Mouse (Mus musculus) layer of hippocampus, adult 8-10 months (tissue): ENCODE results near the gene Ets1. TPM values are rescaled to one million over a fixed set of nuclear protein-coding genes. Genes with fewer than 3 reads are reported as not detected.
A peak's percentile ranks its signal among the peaks of the same experiment; 100 is the strongest.

Experiments used
- DNase-seq, 2 experiments: peaks; one replicate each; pipeline ENCODE4 v3.0.0; 2022; ENCODE audit warnings: low spot score in 2 of 2
- total RNA-seq, 4 experiments: library from RNA; stranded (reverse); gene quantifications; 2 replicates each; pipeline ENCODE4 v1.2.4; 2022

Gene Ets1
- total RNA-seq, 4 experiments from 2014 or later: 11.1 to 12.9 (median 11.9) TPM

DNA sequence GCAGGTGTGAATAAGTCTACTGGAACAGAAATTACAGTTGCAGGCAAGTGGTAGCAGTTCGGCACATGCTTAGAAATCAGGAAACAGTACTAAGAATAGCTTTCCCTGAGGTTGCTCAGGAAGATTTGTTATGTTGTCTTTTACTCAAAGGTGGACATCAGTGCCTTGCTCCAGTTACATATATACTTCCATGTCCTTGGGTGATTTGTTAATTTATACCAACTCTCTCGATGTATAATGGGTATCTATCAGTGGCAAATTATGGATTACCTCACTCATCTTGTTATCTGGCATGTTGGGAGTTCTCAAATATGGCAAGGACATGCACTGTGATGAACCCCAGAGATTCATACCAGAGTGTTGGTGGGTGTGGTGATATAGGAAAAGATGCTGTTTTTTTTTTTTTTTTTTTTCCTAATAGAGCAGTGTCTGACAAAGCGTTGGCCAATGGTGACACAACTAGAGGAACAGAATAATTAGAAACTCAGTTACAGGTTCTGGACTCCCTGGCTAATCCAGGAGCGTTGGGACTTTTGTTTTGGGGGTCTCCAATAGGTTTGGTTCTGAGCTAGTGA is 59.0 kb downstream of the Ets1 start:
- DNase-seq: no peak

DNA sequence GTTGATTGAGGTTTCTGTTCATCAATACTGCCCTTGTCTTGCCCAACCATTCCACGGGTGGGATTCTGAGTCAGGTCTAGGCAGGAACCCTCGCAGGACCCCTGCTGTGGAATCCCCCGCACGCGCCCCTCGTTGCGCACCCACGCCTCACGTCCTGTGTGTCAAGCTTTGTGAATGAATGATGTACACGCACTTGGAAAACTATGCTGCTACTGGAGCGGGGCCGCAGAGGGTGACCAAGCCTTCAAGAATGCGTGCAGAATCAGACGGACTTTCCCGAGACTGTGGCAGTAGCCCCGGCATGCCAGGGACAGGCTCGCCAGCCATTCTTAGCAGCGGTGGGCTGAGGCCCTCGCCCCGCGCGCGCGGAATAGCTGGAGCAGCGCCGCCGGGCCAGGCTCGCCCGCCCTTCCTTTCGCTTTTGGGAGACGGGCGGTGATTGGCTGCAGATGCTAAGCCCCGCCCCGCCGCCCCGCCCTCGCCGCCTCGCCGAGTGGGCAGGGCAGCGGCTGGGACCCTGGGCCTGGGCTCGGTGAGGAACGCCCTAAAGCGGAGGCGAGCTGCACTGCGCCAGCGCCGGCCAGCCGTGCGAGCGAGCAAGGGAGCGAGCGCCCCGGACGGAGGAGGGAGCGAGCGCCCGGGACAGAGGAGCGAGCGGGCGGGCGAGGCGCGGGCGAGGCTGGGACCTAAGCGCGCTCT is 59.6 kb downstream of the Ets1 start:
- peak; percentile 76 to 86 for DNase-seq

DNA sequence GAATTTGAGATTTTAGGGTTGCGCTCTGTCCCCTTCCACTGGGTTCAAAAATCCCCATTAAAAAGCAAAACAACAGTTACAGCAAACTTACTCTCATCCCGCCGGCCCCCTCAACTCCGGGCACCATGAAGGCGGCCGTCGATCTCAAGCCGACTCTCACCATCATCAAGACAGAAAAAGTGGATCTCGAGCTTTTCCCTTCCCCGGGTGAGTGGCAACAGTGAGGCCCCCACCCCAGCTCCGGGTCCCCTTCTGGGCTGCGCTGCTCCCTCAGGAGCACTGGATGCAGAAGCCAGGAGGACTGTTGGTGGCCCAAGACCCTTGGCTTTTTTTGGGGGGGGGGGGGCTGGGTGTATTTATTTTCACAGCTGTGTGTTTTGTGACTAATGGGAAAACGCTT is 60.2 kb downstream of the Ets1 start:
- no peak for DNase-seq

DNA sequence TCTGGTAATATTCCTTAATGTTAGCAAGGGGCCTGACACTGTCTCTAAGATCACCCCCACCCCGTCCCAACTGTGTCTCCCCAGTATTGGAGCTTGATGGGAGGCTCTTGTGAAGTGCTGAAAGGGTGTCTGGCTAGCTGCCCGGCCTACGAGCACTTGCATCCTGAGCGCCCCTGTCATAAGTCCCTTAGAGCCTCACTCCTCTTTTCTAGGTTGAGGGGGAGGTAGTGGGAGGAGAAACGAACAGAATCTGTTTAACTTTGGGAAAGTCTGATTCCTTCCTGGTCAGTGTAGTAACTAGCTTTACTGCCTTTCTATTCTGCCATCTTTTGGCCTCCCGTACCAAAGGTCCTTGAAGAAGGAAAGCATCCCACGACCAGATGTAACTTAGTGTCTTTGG is 60.7 kb downstream of the Ets1 start:
- DNase-seq: no peak

DNA sequence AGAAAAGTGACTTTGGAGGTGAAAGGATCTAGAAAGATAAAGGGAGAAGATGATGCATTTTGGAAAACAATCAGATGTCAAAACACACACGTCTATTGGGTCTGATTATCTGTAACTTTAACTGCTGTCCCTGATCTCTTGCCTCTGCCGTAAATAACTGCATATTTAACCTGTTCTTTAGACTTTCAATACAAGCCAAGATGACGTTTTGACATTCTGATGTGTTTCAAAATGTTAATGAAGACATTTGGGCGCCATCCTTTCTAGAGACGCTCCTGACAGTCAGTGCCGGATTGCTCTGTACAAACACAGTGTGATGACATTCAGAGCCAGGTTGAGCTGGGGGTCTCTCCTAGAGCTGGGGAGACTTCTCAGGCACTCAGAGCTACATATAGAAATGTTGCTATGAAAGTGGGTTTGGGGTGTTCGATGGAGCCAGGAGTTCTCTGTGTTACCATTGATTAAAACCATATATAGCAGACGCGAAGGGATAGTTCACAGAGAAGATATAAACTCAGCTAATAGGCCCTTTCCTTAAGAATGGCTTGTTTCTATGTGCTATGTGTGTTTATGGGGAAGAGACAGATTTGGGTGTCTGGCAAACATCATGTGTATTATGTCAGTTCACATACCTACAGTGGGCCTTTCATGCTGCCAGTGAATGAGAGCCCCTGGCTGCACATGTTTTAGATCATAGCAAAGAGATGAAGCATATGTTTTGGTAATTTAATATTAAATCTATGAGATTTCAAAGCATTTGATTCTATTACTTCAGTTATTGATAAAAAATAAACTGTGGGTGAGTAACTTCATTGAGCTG is 61.5 kb downstream of the Ets1 start:
- DNase-seq: no peak

DNA sequence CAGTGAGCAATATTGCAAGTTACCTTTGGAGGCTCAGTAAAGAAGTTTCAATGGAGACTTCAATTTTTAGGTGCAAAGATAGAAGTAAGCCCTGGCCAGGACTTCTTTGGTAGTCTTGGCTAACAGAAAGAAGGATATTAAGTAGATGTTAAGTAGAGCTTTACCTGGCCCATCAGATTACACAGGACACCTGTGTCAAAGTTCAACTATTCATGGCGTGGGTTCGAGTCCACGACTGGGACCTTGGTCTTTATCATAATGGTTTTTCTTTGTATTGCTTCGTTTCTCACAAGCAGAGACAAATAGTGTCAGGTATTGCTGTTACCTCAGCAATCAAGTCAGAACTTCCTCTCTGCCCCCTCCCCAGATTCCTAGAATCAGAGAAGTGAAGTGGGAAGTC is 62.7 kb downstream of the Ets1 start:
- no peak for DNase-seq

DNA sequence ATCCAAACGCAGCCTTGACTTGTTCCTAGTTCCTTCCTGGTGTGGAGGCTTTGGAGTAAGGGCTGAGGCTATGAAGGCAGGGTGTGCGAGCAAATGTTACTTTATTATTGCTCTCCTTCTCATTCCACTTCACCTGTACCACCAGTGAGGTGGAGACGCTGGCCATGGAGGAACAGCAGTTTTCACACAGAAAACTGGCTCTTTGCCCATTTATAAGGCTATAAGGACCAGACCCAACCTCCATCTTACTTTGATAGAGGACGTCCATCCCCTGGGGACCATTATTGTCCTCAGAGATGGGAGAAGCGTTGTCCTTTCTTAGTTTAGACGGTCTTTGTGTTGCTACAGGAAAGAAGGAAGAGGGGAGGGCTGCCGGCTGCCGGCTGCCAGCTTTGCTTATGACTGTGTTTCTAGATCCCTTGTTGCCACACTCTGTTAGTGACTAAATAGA is 63.4 kb downstream of the Ets1 start:
- DNase-seq: no peak

DNA sequence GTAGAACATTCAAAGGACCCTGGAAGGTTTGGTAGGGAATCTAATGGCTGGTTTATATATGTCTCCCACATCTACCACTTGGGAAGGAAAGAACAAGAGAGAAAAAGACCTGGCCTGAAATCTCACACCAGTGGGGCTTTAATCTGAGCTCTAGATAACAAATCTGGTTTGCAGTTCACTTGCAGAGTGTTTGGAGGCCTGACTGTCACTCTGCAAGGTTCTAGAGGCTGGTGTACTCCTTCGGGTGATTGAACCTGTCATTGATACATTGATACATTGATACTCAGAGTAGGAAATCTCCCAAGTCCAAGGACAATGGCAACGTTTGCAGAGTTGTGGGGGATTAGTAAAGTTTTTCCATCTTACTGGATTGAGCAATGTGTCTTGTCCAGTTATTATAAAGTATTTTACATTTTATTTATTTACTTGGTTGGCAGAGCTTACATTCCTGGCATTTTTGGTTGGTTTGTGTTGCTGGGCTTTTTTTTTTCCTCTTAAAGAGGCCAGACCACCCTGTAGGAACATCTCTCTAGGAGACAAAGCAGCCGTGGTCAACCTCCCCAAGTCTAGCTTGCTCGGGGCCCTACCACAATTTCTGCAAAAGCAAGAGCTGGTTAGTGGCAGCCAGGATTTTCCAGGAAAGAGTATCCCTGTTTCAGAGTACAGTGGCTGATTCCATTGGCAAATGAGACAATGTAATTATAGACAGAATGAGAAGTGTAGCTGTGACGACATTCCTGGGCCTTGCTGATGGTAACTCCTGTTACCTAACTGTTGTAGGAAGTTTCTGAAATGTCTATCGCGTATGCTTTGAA is 64.3 kb downstream of the Ets1 start:
- no peak for DNase-seq

DNA sequence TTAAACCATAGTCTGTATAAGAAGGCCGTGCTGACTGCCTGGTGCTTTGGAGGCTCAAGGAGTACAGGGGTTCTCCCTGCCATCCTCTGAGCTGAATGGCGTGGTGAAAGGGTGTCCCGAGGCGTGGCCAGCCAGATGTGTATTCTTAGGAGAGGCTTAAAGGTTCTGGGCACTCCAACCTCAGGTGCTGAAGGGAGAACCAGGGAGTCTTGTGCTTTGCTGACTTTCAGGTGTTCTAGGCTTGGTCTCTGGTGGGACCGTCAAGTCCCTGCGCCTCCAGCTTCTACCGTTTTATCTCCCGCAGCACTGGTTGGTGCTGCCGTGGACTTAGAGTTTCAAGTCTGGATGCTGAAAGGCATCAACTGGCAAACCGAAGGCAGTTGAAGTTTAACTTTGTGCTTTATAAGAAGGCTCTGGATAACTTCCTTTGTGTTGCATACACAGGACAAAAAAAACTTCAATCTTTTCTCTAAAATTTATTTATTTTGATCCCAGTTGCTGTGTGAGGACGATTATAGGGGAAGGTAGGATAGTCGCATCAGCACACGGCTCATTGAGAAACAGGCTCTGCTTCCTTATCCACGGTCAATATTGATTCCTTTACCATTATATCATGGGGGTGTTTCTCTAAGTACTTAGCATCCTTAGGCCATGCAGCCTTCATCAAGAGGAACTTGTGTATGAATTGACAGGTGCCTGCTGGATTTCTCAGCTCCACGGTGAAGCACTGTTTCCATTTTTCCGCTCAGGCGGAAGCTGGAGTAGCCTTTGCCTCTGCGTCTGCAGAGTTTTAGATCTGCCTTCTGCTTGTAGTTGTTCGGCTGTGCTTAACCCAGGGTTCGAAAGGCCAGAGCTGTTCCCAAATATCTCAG is 65.3 kb downstream of the Ets1 start:
- no peak for DNase-seq

DNA sequence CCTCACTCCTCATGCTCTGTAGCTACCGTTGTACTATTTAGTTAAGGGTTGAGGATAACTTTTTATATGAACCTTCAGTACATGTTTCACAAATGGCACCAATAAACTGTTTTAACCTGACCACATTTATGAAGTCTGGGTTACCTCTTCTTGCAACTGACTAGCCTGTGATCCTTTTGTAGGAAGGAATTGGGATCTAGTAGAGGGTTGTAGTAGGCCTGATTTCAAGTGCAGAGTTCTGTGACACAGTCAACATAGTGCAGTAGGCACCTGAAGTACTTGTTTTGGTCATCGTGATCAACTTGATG is 65.9 kb downstream of the Ets1 start:
- no peak for DNase-seq

DNA sequence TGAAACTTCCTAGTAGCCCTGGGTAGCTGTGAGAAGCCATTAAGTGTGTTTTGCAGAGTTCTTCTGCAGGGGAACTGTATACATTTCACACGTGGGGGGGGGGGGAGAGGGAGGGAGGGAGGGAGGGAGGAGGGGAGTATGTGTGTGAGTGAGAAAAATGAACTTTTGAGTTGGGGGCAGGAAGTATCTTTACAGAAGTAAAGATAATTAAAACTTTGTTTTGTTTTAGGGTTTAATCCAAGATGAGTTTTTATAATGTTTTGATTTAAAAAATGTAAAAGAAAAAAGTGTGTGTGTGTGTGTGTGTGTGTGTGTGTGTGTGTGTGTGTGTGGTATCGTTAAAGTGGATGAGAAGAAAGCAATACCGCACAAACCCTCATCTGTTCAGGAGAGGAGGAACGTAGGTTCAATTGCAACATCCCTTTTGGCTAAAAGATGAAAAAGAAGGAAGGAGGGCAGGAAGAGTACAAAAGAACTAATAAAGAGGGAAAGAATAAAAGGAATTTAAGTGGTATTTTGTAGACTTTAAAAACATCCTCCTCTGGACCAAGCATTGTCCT is 66.9 kb downstream of the Ets1 start:
- DNase-seq: no peak

DNA sequence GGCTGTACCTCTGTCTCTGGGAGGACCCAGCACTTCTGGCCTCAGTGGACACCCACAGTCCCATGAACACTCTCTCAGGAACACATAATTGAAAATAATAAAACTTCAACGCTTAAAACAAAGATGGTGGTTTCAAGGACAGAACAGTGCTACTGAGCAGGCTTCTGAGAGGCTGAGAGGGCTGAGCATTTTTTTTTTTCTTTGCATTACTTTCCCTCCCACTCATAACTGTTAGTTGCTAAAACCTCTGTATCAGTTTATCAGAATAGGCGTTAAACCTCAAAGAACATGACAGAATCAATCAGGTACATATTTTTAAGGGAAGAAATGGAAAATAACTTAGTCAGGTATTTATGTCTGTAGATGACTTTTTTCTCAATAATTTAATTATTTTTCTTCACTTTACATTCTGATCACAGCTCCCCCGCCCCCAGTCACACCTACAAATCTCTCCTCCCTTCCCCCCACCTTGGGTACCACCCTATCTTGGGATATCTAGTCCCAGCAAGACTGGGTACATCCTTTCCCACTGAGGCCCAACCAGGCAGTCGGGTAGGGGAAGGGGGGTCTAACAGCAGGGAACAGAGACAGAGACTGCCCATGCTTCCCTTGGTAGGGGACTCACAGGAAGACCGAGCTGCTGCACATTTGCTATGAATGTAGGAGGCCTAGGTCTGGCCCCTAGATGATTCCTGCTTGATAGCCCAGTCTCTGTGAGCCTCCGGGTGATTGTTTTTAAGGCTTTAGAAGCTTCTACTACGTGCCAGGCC is 68.1 kb downstream of the Ets1 start:
- no peak for DNase-seq

DNA sequence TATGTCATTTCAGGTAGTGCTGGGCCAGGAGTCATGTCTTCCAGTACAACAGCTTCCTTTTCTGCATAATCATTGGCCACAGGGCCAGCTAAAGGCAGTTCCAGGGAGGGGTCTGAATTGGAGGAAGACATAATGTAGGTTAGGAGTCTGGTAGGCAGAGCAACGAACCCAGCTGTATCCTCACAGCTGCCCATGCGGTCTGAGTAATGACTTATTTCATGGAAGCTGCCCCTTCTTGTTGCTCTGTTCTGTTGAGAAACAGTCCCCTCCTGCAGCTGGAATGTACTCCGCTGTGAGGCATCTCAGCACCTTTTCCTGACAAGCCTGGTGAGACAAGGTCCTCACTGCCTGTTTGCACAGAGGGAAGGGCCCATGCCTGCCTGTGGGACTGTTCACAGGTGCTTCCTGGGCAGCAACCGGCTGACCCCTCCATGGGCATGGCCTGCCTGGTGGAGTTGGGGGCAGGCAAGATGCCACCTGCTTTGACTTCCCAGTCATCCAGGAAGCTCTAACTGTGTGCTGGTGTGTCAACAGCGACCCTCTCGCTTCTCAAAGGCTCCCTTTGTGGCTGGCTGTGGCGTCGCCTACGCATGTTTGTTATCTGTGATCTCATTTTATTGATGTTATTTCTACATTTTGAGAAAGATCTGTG is 69.9 kb downstream of the Ets1 start:
- DNase-seq: no peak

DNA sequence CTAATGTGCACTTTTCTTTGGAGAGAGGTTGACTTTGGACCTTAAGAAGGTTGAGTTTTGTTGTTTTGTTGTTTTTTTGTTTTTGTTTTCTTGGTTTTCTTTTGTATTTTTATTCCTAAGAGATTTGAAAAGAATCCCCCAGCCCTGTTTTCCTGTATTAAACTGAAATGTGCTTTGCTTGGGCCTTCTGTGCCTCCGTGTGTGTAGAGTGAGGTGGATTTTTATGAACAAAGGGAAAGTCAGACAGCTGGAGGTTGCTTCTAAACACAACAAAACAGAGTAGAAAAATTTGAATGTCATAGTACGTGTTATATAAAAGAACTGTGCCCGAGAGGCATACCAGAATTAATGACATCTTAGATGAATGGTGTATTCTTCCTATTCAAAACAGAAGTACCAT is 71.4 kb downstream of the Ets1 start:
- no peak for DNase-seq

DNA sequence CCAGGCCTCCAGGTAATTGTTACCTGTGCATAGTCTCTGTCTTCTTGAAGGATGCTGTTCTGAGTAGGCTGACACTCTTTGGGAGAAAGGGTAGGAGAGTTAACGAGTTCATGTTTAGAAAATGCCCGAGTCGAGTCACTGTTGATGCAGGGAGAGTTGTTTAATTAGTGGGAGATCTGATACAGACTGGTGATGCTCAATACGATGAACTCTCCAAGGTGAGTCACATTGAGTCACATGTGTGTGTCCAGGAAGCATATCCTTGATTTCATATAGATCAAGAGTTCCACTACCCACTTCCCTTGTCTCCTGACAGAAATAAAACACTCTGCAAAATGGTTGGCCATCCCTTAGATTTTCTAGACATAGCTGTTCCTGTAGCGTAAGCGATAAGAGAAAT is 72.5 kb downstream of the Ets1 start:
- DNase-seq: no peak

DNA sequence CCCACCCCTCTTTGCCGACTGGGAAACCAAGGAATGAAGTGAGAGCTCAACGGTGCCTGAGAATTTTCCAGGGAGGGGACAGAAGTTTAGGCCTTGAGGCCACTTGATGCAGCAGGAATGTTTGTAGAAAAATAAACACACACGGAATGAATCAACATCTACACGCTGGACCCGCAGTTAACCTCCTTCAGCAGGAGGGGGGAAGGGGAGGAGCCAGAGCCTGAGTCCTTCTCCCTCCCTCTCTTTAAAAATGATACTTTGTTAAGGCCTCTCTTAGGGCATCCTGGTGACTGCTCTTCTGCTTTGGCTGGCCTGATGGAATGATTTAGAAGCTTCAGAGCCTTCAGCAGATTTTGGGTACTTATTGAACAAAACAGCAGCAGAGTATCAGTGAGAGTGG is 73.3 kb downstream of the Ets1 start:
- DNase-seq: no peak

DNA sequence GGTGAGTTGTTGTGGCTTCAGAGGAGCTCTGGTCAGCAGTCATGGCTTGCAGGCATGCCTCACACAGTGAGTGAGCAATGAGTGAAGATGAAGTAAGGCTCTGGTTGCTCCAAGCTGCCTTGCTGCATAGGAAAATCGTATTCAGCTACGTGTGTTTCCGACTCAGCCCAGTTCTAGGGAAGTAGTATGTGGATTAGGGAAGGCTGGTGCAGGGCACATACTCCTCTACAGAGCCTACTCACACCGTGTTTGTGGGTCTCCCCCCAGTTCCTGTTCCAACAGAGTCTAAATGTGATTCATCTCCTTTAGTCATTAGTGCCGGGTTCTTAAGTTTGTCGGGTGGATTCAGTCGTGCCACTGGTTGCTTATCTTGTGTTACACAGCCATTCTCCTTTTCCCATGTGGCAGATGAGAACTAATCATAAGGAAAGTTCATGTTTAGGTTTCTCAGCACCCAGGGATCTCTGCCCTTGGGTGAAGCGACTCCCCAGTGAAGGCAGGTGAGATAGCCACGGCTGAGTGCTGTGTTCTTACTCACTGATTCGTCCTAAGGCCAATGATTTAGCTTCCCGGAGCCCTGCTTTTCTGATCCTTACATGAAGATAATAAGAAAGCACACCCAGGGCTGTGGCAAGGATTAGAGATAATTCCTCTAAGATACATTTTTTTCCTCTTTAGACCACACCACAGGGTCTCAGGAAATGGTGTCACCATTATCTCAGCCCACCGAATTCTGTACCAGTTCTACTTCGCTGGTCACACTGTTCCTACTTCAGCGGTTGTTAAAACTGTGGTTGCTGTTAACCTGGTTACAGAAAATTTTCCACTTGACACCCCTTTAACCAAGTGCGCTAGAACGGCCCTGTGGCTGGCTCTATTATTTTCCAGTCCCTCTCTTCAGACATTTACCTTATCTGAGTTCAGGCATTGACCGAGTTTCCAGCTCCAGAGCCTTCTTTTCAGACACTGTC is 74.0 kb downstream of the Ets1 start:
- no peak for DNase-seq

DNA sequence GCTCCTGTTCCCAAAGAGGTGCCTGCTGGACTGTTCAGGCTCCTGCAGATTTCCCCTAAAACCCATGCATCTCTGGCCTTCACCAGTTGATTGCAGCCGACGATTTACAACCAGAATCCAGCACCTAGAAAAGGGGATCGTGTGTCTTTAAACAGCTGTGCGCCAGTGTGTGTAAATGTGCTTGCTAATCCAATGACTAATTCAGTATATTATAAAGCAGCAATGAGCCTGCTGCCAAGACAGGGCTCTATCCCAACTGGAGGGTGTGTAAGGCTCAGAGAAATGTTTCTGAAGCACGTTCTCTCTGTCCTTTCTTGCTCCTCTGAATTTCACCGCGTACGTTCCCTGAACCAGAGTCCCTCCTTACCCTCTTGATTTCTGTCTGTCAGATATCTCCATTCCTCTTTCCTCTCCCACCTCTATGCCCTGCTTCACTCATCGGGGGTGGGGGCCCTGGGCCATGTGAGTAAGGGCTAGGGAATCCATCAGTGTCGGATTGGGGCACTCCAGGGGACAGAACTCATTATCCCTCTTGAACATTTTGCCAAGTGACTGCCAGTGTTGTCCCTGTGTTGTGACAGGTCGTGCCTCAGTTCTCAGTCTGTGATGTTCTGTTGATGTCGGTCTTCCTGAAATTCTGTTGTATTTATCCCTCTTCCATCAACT is 75.1 kb downstream of the Ets1 start:
- DNase-seq: no peak
